8 mouse cellular contexts compared by ENCODE assay signal in genomic region chr6:126791964-126792363, GRCm38 (mm10). TPM values are rescaled to one million over a fixed set of nuclear protein-coding genes. Genes with fewer than 3 reads are reported as not detected.
DNase-seq lines count a peak whose midpoint lies in the region; ATAC-seq and TF ChIP-seq lines count a peak whose summit lies in the region.

No protein-coding gene starts in this region.

- intact Hi-C loops in left cerebral cortex, postnatal 25 days (cut with DNase I), result loop anchor here (5.0 kb wide), 1 partner anchor 145 kb away; the partner anchor contains the start of genes D6Wsu163e and Rad51ap1

- no peaks in the 10 kb centered on the region for H3K4me1 ChIP-seq in embryonic facial prominence, embryonic 12.5 days
- H3K4me1 ChIP-seq in intestine, embryonic 14.5 days (replicated peaks; ENCODE audit: control insufficient read depth, insufficient read depth, low read length), result no peaks in the 10 kb centered on the region
- no peaks in the 10 kb centered on the region for H3K4me1 ChIP-seq in liver, embryonic 16.5 days (ENCODE audit: control insufficient read depth, low read depth, low read length)
- no peaks in the 10 kb centered on the region for H3K4me1 ChIP-seq in stomach, embryonic 14.5 days (ENCODE audit: control insufficient read depth, insufficient read depth, low read length)

- in situ Hi-C loops in Patski (cut with MboI; ENCODE audit: low pct_unique_long_range_greater_than_20kb), result no loop called here

- TF ChIP-seq CTCF in Patski (IDR thresholded peaks at IDR 0.05), result peak; percentile 48

- ATAC-seq in Patski, result no peak
- no peak for ATAC-seq in embryonic facial prominence, embryonic 12.5 days (ENCODE audit: insufficient number of reproducible peaks, insufficient read depth, low FRiP score, low TSS enrichment)
- ATAC-seq in intestine, embryonic 14.5 days (replicated peaks; ENCODE audit: low FRiP score, low TSS enrichment, low read depth), result no peak
- no peak for ATAC-seq in liver, embryonic 16.5 days (ENCODE audit: low read depth)
- no peak for ATAC-seq in stomach, embryonic 14.5 days (ENCODE audit: insufficient number of reproducible peaks, insufficient read depth, low FRiP score, low read depth)

- peaks cover 15% of the 10 kb centered on the region for H3K27me3 ChIP-seq in Patski
- H3K27me3 ChIP-seq in embryonic facial prominence, embryonic 12.5 days, result no peaks in the 10 kb centered on the region
- H3K27me3 ChIP-seq in intestine, embryonic 14.5 days (replicated peaks; ENCODE audit: control insufficient read depth, insufficient read depth, low read length), result no peaks in the 10 kb centered on the region
- no peaks in the 10 kb centered on the region for H3K27me3 ChIP-seq in liver, embryonic 16.5 days (ENCODE audit: control insufficient read depth, insufficient read depth, low read depth, low read length)
- no peaks in the 10 kb centered on the region for H3K27me3 ChIP-seq in stomach, embryonic 14.5 days (ENCODE audit: control insufficient read depth, insufficient read depth, low read length)

- no peak overlapping the region for H3K27ac ChIP-seq in embryonic facial prominence, embryonic 12.5 days
- H3K27ac ChIP-seq in intestine, embryonic 14.5 days (ENCODE audit: low read depth), result no peak overlapping the region
- H3K27ac ChIP-seq in liver, embryonic 16.5 days (ENCODE audit: low read length), result no peak overlapping the region
- H3K27ac ChIP-seq in stomach, embryonic 14.5 days (ENCODE audit: low read length), result no peak overlapping the region

- CTCF ChIA-PET in Patski (lab: Charles Lee), result no interaction called here

- H3K9ac ChIP-seq in embryonic facial prominence, embryonic 12.5 days, result no peak overlapping the region; the same call in 1 of the 2 replicates
- H3K9ac ChIP-seq in intestine, embryonic 14.5 days (ENCODE audit: low read length), result 0 out of 2 replicates have a peak overlapping the region, but pooled peaks have one; percentile 13
- H3K9ac ChIP-seq in liver, embryonic 16.5 days (ENCODE audit: low read depth, low read length), result no peak overlapping the region
- H3K9ac ChIP-seq in stomach, embryonic 14.5 days (replicated peaks; ENCODE audit: low read depth, low read length), result no peak overlapping the region

- no peaks in the 10 kb centered on the region for H3K36me3 ChIP-seq in embryonic facial prominence, embryonic 12.5 days
- H3K36me3 ChIP-seq in intestine, embryonic 14.5 days (ENCODE audit: control insufficient read depth, insufficient read depth, low read length), result no peaks in the 10 kb centered on the region
- H3K36me3 ChIP-seq in liver, embryonic 16.5 days (ENCODE audit: control insufficient read depth, insufficient read depth), result no peaks in the 10 kb centered on the region
- H3K36me3 ChIP-seq in stomach, embryonic 14.5 days (ENCODE audit: control insufficient read depth, insufficient read depth, low read length), result no peaks in the 10 kb centered on the region

- peak; percentile 50 to 65 for DNase-seq in left cerebral cortex, postnatal 25 days (ENCODE audit: low spot score in 2 of 2)
- no peak for DNase-seq in left cerebral cortex, adult 11 months (ENCODE audit: low spot score)
- no peak for DNase-seq in Patski (ENCODE audit: low read depth, low spot score)
- peak; percentile 57 for DNase-seq in intestine, embryonic 14.5 days (ENCODE audit: low spot score)
- DNase-seq in spleen, postnatal 4 days (ENCODE audit: low spot score in 2 of 2), result no peak

- H3K4me3 ChIP-seq in embryonic facial prominence, embryonic 12.5 days, result peak overlapping the region; percentile 21; the same call in 1 of the 2 replicates
- H3K4me3 ChIP-seq in intestine, embryonic 14.5 days (ENCODE audit: low read depth, low read length), result peak overlapping the region; percentile 20; the same call in 1 of the 2 replicates
- H3K4me3 ChIP-seq in liver, embryonic 16.5 days (ENCODE audit: low read depth, low read length), result no peak overlapping the region; the same call in 1 of the 2 replicates
- H3K4me3 ChIP-seq in stomach, embryonic 14.5 days (ENCODE audit: low read depth, low read length), result peak overlapping the region; percentile 12; the same call in 1 of the 2 replicates

- POLR2A ChIA-PET in Patski (lab: Charles Lee), result interaction anchor here (0.7 kb wide), 1 partner anchor 147 kb away, joined by 4 read pairs; the partner anchor contains the start of gene Rad51ap1

- 36% methylated on average over 12 of the region's 12 CpGs for WGBS in embryonic facial prominence, embryonic 12.5 days
- 31% methylated on average over 12 of the region's 12 CpGs for WGBS in intestine, embryonic 14.5 days
- 15% methylated on average over 12 of the region's 12 CpGs for WGBS in liver, embryonic 16.5 days (ENCODE audit: insufficient replicate concordance)
- 34% methylated on average over 12 of the region's 12 CpGs for WGBS in stomach, embryonic 14.5 days

- H3K4me2 ChIP-seq in embryonic facial prominence, embryonic 12.5 days (replicated peaks), result peak overlapping the region; percentile 40
- H3K4me2 ChIP-seq in intestine, embryonic 14.5 days (ENCODE audit: low read length), result peak overlapping the region; percentile 39
- H3K4me2 ChIP-seq in liver, embryonic 16.5 days (ENCODE audit: low read depth, low read length), result peak overlapping the region; percentile 12; the same call in 1 of the 2 replicates
- H3K4me2 ChIP-seq in stomach, embryonic 14.5 days (replicated peaks; ENCODE audit: low read depth, low read length), result peak overlapping the region; percentile 39

- no peaks in the 10 kb centered on the region for H3K9me3 ChIP-seq in embryonic facial prominence, embryonic 12.5 days
- H3K9me3 ChIP-seq in intestine, embryonic 14.5 days (ENCODE audit: control insufficient read depth, low read length), result no peaks in the 10 kb centered on the region
- H3K9me3 ChIP-seq in liver, embryonic 16.5 days (replicated peaks; ENCODE audit: control insufficient read depth, low read length), result no peaks in the 10 kb centered on the region
- H3K9me3 ChIP-seq in stomach, embryonic 14.5 days (ENCODE audit: control insufficient read depth, low read depth, low read length), result no peaks in the 10 kb centered on the region

RNA-seq across cellular contexts. Expression of gene Kcna6, which starts 51.5 kb away (rescaled TPM):
- total RNA-seq in left cerebral cortex, postnatal 25 days (2021), result 10 to 100 TPM; 67.8 to 68.1 TPM
- 0.05 TPM for polyA plus RNA-seq in Patski (2021)
- polyA plus RNA-seq in embryonic facial prominence, embryonic 12.5 days (2016; fragmentation: Nextera tagmentation; extraction: Ambion mirVana), result 12.4 and 14.4 TPM in 2 replicates
- 2.6 and 2.7 TPM in 2 replicates for polyA plus RNA-seq in intestine, embryonic 14.5 days (2014; fragmentation: Nextera tagmentation; extraction: Ambion mirVana)
- polyA plus RNA-seq in liver, embryonic 16.5 days (2015; fragmentation: Nextera tagmentation; extraction: Ambion mirVana), result 0.05 and 0.06 TPM in 2 replicates
- polyA plus RNA-seq in stomach, embryonic 14.5 days (2014; fragmentation: Nextera tagmentation; extraction: Ambion mirVana), result 3.6 and 5.1 TPM in 2 replicates

RNA-seq across cellular contexts. Expression of gene Ndufa9, which starts 57.0 kb away (rescaled TPM):
- total RNA-seq in left cerebral cortex, postnatal 25 days (2021), result 100 to 1,000 TPM; 151 to 158 TPM
- 183 TPM for polyA plus RNA-seq in Patski (2021)
- polyA plus RNA-seq in embryonic facial prominence, embryonic 12.5 days (2016; fragmentation: Nextera tagmentation; extraction: Ambion mirVana), result 172 and 179 TPM in 2 replicates
- 212 and 219 TPM in 2 replicates for polyA plus RNA-seq in intestine, embryonic 14.5 days (2014; fragmentation: Nextera tagmentation; extraction: Ambion mirVana)
- 132 and 147 TPM in 2 replicates for polyA plus RNA-seq in liver, embryonic 16.5 days (2015; fragmentation: Nextera tagmentation; extraction: Ambion mirVana)
- 180 and 200 TPM in 2 replicates for polyA plus RNA-seq in stomach, embryonic 14.5 days (2014; fragmentation: Nextera tagmentation; extraction: Ambion mirVana)

Comparison
In these comparisons a context has a peak if more than half of its experiments do, and no peak if none do; other contexts are left out.
1. DNase-seq: peak in left cerebral cortex, postnatal 25 days (2 of 2) and intestine, embryonic 14.5 days (single experiment); none in left cerebral cortex, adult 11 months (single experiment), Patski (single experiment) and spleen, postnatal 4 days (0 of 2).
2. Peak in every context shown above with its lines, with median percentiles within 50 percentile points of each other: H3K4me2 ChIP-seq.